In genomic region chr2:26372396-26372795, GRCm38 (mm10) we compare ENCODE assay signal across 25 mouse cellular contexts.
"Had no signal": no experiment of that assay in that cellular context is flagged by ENCODE, and none has a peak within 500 bp of the region (broad histone marks: within the 10 kb centered on the region; RNA-seq: fewer than 3 reads in every experiment).

No protein-coding gene starts in this region.

- DNase-seq: gastrocnemius, adult 2 months; gastrocnemius, postnatal 10 days; gastrocnemius, postnatal 25 days; heart, adult 18-20 months; heart, postnatal 10 days; heart, postnatal 4 days; kidney, adult 18-20 months; kidney, adult 8-10 months; kidney, postnatal 14 days; kidney, postnatal 36 days; layer of hippocampus, adult 9-11 months; layer of hippocampus, postnatal 36 days; left cerebral cortex, postnatal 4 days had no signal

- ATAC-seq: hindbrain, embryonic 16.5 days; inflammation-experienced regulatory T-cells, adult 6 months; intestine, embryonic 15.5 days; intestine, postnatal 0 days; liver, embryonic 12.5 days had no signal

- H3K27me3 ChIP-seq: heart, embryonic 12.5 days; hindbrain, embryonic 12.5 days; intestine, embryonic 15.5 days; kidney, embryonic 15.5 days; limb, embryonic 13.5 days; limb, embryonic 15.5 days; liver, embryonic 12.5 days had no signal

- H3K4me3 ChIP-seq: gastrocnemius, adult 2 months; heart, embryonic 10.5 days; heart, embryonic 12.5 days; hindbrain, embryonic 10.5 days; hindbrain, embryonic 12.5 days; intestine, embryonic 15.5 days; kidney, embryonic 15.5 days; limb, embryonic 13.5 days; limb, embryonic 15.5 days; liver, embryonic 12.5 days had no signal
